Mouse (Mus musculus) heart, adult 2 months (tissue): ENCODE measurements around the gene Rnf123. TPM values are rescaled to one million over a fixed set of nuclear protein-coding genes. Genes with fewer than 3 reads are reported as not detected.

Source experiments
- DNase-seq, 2 experiments: peaks; one replicate each; pipeline ENCODE4 v3.0.0; 2021
- H3K27ac ChIP-seq: fragments of 200-600 bp; 2 replicates; pipeline ENCODE4 v1.8.1; 2022
- H3K27me3 ChIP-seq: fragments of 200-500 bp; 2 replicates; pipeline ENCODE4 v1.6.1; 2012; ENCODE audit warnings: mild to moderate bottlenecking, low read length, inconsistent platforms, mixed read lengths; ENCODE audit not compliant: control insufficient read depth, insufficient read depth
- H3K36me3 ChIP-seq: fragments of 200-500 bp; 2 replicates; pipeline ENCODE4 v1.6.1; 2012; ENCODE audit warnings: low read length, inconsistent platforms; ENCODE audit not compliant: control insufficient read depth, insufficient read depth
- H3K4me1 ChIP-seq: fragments of 200-500 bp; 2 replicates; pipeline ENCODE4 v1.6.1; 2011; ENCODE audit warnings: low read length; ENCODE audit not compliant: control insufficient read depth, insufficient read depth
- H3K4me3 ChIP-seq: fragments of 200-600 bp; 2 replicates; pipeline ENCODE4 v1.8.1; 2022
- H3K79me2 ChIP-seq: fragments of 200-500 bp; replicated peaks from 2 replicates; pipeline ENCODE4 v1.6.1; 2012; ENCODE audit warnings: mild to moderate bottlenecking, inconsistent platforms, low read length, moderate library complexity, mixed read lengths; ENCODE audit not compliant: control insufficient read depth, insufficient read depth
- H3K9ac ChIP-seq: fragments of 200-500 bp; 2 replicates; pipeline ENCODE4 v1.6.1; 2012; ENCODE audit warnings: low read depth, mild to moderate bottlenecking, control low read depth, inconsistent platforms, low read length, mixed read lengths
- CTCF ChIP-seq: fragments of 200-600 bp; IDR thresholded peaks from 2 replicates; pipeline ENCODE4 v1.8.1; 2022; ENCODE audit warnings: antibody characterized with exemption, mild to moderate bottlenecking, moderate library complexity
- EP300 ChIP-seq: fragments of 200-500 bp; IDR thresholded peaks from 2 replicates; pipeline ENCODE4 v1.6.1; 2011; ENCODE audit warnings: low read depth, low read length, control low read depth; ENCODE audit not compliant: insufficient read depth
- POLR2A ChIP-seq: fragments of 200-500 bp; IDR thresholded peaks from 2 replicates; pipeline ENCODE4 v1.6.1; 2011; ENCODE audit warnings: mild to moderate bottlenecking, low read depth, low read length, control low read depth; ENCODE audit not compliant: insufficient read depth
- WGBS: fragments of 180-500 bp; shearing (Covaris S2); methylation state at CpG from one replicate; pipeline ENCODE4 v1.1.7; 2018; 5-methylcytosine and 5-hydroxymethylcytosine counted together
- intact Hi-C: fragments of 180-260 bp; cut with DNase I; formaldehyde crosslinking; loops from one replicate; pipeline ENCODE4 v1.15.1; 2025
- polyA plus RNA-seq: library from polyadenylated mRNA; depleted of rRNA; stranded (reverse); fragments of >200 nt; gene quantifications from 2 replicates; pipeline ENCODE4 v1.2.3, GENCODE M21; 2012
- total RNA-seq, 2 experiments: library from RNA; stranded (reverse); gene quantifications; 2 replicates each; pipeline ENCODE4 v1.2.3; 2021

The Rnf123 gene
- total and polyA plus RNA-seq, 3 experiments = 79.3 to 114 (median 86.7) TPM

DNA sequence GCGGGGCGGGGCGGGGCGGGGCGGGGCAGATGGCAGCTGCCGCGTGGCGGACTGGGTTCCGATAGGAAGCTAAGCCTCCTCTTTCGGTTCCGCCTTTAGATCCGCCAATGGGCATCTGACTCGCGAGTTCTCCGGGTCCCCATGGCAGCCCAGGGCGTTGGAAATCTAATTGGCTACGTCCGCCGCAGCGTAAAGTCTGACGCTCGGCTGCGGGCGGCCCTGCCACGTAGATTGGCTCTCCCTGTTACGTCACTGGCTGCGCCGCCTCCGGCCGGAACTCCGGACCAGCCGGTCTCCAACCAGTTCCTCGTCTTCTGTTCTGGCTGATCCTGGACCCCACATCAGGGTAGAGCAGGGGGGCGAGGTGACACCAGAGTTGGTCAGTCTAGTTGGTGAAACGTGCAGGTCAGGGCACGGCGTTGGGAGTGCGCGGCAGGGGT lies 34.1 kb downstream of the Rnf123 start, which contains the start of gene Gmppb:
Gene Gmppb (plus strand): TSS at position 227 of the 440 bp plus-strand sequence.
- Histone ChIP-seq H3K4me3 (peak within 1 kb of the TSS; percentile 93), H3K27me3 (no peaks in the 10 kb centered on the region), H3K79me2 (no peaks in the 10 kb centered on the region), H3K36me3 (no peaks in the 10 kb centered on the region), H3K9ac (peak within 1 kb of the TSS; percentile 78), H3K27ac (peak within 1 kb of the TSS; percentile 82), H3K4me1 (peaks cover 9% of the 10 kb centered on the region)
- 0 out of 2 replicates have a peak, but pooled peaks have one; percentile 27 for TF ChIP-seq EP300
- TF ChIP-seq POLR2A = peak; percentile 85
- 0 out of 2 replicates have a peak, but pooled peaks have one; percentile 8 for TF ChIP-seq CTCF
- intact Hi-C loops = no loop called here
- DNase-seq = peak; percentile 93 to 98
- whole genome bisulfite sequencing = under 1% methylated on average over 36 of the region's 39 CpGs

DNA sequence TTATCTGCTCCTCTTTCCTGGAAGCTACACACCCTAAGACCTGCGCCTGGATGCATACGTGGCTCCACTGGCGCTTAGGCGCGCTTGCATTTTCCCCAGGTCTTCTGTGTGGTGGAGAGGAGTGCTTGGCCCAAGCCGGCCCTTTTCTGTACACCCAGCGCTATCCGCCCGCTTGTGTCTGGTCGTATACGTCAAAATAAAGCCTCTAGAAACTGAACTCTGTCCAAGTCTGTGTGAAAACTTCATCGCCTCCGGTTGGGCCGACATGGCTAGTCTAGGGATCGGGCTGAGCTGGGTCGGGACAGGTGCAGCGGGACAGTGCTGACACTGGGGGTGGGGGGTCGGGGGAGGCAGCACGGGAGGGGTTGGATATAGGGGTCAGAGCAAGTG lies 34.6 kb downstream of the Rnf123 start:
- peak overlapping the region; percentile 63 for H3K27ac ChIP-seq
- H3K4me3 ChIP-seq = peak overlapping the region; percentile 93
- no peaks in the 10 kb centered on the region for H3K79me2 ChIP-seq
- no peaks in the 10 kb centered on the region for H3K36me3 ChIP-seq
- intact Hi-C loops = no loop called here
- 2% methylated on average over 19 of the region's 19 CpGs for WGBS
- no peaks in the 10 kb centered on the region for H3K27me3 ChIP-seq
- peak overlapping the region; percentile 18; the same call in 1 of the 2 replicates for H3K9ac ChIP-seq
- TF ChIP-seq POLR2A (no peak), EP300 (no peak), CTCF (no peak)
- peaks cover 9% of the 10 kb centered on the region for H3K4me1 ChIP-seq
- no peak for DNase-seq

DNA sequence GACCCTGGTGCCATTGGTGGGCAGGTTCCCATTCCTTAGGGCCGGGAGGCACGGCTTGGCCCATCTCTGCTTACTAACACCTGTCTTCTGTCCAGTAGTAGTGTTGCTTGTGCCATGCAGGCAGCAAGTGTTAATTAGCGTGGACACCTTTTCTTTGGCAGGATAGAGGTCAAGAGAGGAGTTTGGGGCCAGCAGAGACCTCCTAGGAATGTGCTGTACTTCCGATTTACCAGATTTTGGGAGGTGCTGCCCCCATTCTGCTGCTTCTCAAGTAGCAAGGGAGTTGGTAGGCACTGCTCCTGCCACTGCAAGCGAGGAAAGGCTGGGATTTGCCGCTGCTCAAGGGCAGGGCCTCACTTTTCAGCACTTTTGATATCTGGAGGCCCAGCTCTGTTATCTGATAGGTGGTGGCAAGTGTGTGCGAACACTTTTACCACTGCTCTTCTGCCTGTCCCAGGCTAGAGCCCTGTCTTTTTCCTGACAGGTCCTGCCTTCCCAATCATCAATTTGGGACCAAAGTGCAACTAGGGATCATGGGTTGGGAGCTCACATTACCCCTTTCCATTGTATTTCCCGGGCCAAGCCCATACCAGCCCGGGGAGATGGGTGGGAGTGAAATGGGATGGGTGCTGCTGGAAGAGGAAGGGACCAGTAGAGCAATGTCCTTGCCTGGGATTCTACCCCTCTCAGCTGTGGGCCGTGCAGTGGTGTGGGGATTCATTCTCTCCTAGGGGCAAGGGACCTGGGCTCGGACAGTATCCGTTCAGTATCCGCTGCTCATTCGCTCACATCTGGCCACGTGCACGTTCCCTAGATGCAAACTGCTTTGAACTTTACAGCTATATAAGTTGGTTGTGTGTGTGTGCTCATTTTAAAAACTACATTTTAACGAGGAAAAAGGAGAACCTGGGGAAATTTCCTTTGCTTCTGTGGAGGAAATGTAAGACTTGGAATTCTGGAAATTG lies 35.3 kb downstream of the Rnf123 start:
- DNase-seq = peak; percentile 6 to 20
- no peaks in the 10 kb centered on the region for H3K27me3 ChIP-seq
- TF ChIP-seq CTCF (no peak), EP300 (no peak), POLR2A (no peak)
- peak overlapping the region; percentile 63 for H3K27ac ChIP-seq
- 42% methylated on average over 17 of the region's 17 CpGs for WGBS
- H3K4me3 ChIP-seq = peak overlapping the region; percentile 93
- no peaks in the 10 kb centered on the region for H3K79me2 ChIP-seq
- no peaks in the 10 kb centered on the region for H3K36me3 ChIP-seq
- no peak overlapping the region for H3K9ac ChIP-seq
- H3K4me1 ChIP-seq = peaks cover 6% of the 10 kb centered on the region
- intact Hi-C loops = no loop called here

DNA sequence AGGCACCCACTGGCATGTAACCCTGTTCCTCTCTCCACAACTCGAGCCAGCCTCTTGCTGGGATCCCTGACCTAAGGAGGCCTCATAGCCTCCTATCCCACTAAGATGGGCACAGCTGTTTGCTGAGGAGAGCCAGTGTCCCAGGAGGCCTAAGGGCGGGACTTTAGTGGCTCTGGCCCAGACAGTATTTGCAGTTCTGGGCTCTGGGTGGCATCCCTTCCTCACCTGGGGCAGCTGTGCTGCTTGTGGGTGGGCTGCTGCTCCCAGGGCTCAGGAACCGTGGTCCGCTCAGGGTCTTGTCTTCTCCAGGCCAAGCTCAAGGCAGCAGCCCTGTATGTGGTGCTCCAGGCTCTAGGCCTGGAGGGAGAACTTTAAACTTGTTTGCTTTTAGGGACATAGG lies 36.6 kb downstream of the Rnf123 start:
- Histone ChIP-seq H3K79me2 (no peaks in the 10 kb centered on the region), H3K4me1 (peaks cover 3% of the 10 kb centered on the region), H3K27ac (no peak overlapping the region), H3K4me3 (no peak overlapping the region), H3K36me3 (no peaks in the 10 kb centered on the region), H3K27me3 (no peaks in the 10 kb centered on the region), H3K9ac (no peak overlapping the region)
- peak; percentile 3 to 16 for DNase-seq
- WGBS = 83% methylated on average over 4 of the region's 4 CpGs
- intact Hi-C loops = no loop called here
- TF ChIP-seq POLR2A (no peak), CTCF (no peak), EP300 (no peak)

DNA sequence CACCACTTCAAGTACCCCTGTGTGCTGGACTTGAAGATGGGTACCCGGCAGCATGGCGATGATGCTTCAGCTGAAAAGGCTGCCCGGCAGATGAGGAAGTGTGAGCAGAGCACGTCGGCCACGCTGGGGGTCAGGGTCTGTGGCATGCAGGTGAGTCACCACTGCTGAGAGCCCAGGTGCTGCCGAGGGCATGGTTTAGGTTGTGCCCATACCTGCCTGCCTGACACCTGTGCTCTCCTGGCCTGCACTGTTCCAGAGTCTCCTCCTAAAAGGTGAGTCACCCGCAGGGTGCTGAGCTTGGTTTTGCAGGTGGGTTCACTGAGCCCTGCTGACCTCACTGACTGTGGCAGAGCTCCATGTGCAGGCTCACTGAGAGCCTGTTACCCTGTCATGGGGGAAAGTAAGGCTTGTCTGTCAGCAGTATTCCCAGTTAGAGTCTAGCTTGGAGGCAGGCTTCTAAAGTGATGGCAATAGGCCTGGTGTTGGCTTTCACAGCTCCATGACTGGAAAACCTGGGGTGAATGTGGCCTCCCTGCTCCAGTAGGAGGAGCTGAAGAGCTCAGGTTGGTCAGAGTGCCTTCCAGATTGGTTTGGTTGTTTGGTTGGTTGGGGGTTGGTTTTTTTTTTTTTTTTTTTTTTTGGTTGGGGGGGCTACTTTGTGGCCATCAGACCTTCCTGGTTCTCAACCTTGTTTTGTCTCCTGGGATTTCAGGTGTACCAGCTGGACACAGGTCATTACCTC lies 38.2 kb downstream of the Rnf123 start:
- H3K27ac ChIP-seq = no peak overlapping the region
- H3K36me3 ChIP-seq = no peaks in the 10 kb centered on the region
- whole genome bisulfite sequencing = 96% methylated on average over 8 of the region's 8 CpGs
- H3K4me1 ChIP-seq = peaks cover 3% of the 10 kb centered on the region
- peak in 1 of 2 experiments; percentile 15 for DNase-seq
- H3K79me2 ChIP-seq = no peaks in the 10 kb centered on the region
- intact Hi-C loops = no loop called here
- no peak overlapping the region for H3K4me3 ChIP-seq
- peak; percentile 29 for TF ChIP-seq CTCF
- TF ChIP-seq POLR2A = no peak
- no peak for TF ChIP-seq EP300
- no peaks in the 10 kb centered on the region for H3K27me3 ChIP-seq
- no peak overlapping the region for H3K9ac ChIP-seq
